Mouse (Mus musculus): Measurements from ENCODE around the gene Ralgapa2. TPM values are rescaled to one million over a fixed set of nuclear protein-coding genes. Genes with fewer than 3 reads are reported as not detected.

Gene Ralgapa2
- polyA plus RNA-seq (2015; fragmentation: Nextera tagmentation; extraction: Ambion mirVana), result 6.2 and 9.6 TPM in 2 replicates

DNA sequence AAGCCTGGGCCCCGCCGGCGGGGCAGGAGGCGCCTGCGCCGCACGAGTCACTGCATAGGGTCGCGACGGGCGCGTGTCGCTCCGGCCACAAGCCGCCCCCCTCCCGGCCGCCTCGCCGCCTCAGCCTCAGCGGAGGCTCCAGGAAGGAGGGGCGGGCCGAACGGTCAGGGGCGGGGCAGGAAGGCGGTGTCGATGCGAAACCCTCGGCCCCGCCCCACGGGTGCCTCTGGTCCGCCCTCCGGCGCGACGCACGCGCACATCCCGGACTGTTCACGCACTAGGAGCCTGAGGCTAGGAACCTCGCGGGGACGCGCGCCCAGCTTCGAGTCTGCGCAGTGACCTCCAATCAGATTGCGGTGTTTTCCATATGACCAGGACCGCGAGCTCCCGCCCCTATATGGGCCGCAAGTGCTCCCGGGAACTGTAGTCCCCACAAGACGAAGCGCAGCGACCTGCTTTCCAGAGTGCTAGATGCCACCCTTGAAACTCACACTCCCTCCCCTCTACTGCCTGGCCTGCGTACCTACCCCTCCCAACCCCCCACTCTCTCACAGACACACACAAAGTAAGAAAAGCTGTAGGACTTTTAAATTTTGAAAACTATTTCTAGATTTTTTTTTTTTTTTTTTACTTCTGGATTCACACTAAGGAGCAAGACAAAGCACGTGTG, at the start of gene Ralgapa2:
Ralgapa2 (minus strand) TSS at position 434 of the 670 bp plus-strand sequence.
- Histone ChIP-seq H3K27me3 (ENCODE audit: control insufficient read depth, insufficient read depth, low read length) (no peaks in the 10 kb centered on the region), H3K9ac (ENCODE audit: low read length) (peak within 1 kb of the TSS; percentile 83), H3K4me3 (replicated peaks; ENCODE audit: low read length) (peak within 1 kb of the TSS; percentile 77), H3K27ac (ENCODE audit: low read length) (peak within 1 kb of the TSS; percentile 44), H3K4me1 (ENCODE audit: control insufficient read depth, insufficient read depth, low read length) (peaks cover 7% of the 10 kb centered on the region), H3K36me3 (ENCODE audit: control insufficient read depth, insufficient read depth, low read length) (no peaks in the 10 kb centered on the region), H3K4me2 (ENCODE audit: low read depth, low read length) (peak within 1 kb of the TSS; percentile 91), H3K9me3 (replicated peaks; ENCODE audit: control insufficient read depth, low read length) (no peaks in the 10 kb centered on the region)
- peak; percentile 99 for ATAC-seq (ENCODE audit: insufficient read depth, low FRiP score)
- under 1% methylated on average over 45 of the region's 57 CpGs for WGBS

DNA sequence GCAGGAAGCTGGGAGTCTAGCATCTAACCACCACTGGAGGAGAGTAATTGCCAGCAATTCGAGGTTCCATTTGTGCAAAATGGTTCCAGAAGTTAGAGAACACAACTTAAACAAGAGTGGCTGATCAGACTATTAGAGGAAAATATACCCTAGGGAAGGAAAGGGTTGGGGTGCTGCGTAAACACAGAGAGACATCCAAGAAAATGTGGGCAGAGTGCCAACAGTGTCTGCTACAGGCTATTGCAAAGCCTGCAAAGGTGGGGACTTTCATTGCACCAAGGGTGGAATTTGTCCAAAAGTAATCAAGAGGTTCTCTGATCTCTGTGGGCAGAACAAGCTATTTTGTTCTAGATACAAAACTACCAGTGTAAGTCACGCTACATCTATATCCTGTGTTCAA, 49.4 kb upstream of the Ralgapa2 start:
- H3K4me2 ChIP-seq (ENCODE audit: low read depth, low read length), result no peak overlapping the region
- peaks cover 8% of the 10 kb centered on the region; the same call in 1 of the 2 replicates for H3K4me1 ChIP-seq (ENCODE audit: control insufficient read depth, insufficient read depth, low read length)
- H3K9ac ChIP-seq (ENCODE audit: low read length), result no peak overlapping the region
- H3K27ac ChIP-seq (ENCODE audit: low read length), result no peak overlapping the region
- no peaks in the 10 kb centered on the region for H3K36me3 ChIP-seq (ENCODE audit: control insufficient read depth, insufficient read depth, low read length)
- H3K4me3 ChIP-seq (replicated peaks; ENCODE audit: low read length), result no peak overlapping the region
- H3K9me3 ChIP-seq (replicated peaks; ENCODE audit: control insufficient read depth, low read length), result no peaks in the 10 kb centered on the region
- ATAC-seq (ENCODE audit: insufficient read depth, low FRiP score), result no peak
- H3K27me3 ChIP-seq (ENCODE audit: control insufficient read depth, insufficient read depth, low read length), result no peaks in the 10 kb centered on the region
- WGBS, result 52% methylated on average over 3 of the region's 3 CpGs

DNA sequence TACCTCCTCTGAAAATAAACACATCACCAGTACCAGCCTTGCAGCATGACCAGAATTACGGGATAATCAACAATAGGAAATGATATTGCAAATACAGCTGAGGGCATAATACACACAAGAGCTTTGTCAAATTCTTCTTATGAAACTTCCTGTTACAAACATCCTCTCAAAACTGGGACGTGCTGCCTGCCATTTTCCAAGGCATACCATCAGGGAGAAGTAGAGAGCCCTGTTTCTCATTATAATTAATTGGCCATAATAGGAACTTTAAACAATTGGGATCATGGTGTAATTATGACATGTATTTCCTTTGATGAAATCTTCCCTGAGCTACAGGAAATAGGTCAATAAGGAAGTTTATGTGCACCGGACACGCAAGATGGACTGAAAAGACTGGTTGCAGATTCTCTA, 48.5 kb upstream of the Ralgapa2 start:
- no peak overlapping the region for H3K4me2 ChIP-seq (ENCODE audit: low read depth, low read length)
- H3K27ac ChIP-seq (ENCODE audit: low read length), result no peak overlapping the region
- H3K9ac ChIP-seq (ENCODE audit: low read length), result no peak overlapping the region
- no peak overlapping the region for H3K4me3 ChIP-seq (replicated peaks; ENCODE audit: low read length)
- H3K4me1 ChIP-seq (ENCODE audit: control insufficient read depth, insufficient read depth, low read length), result peaks cover 8% of the 10 kb centered on the region; the same call in 1 of the 2 replicates
- 51% methylated on average over 4 of the region's 4 CpGs for WGBS
- ATAC-seq (ENCODE audit: insufficient read depth, low FRiP score), result no peak
- H3K36me3 ChIP-seq (ENCODE audit: control insufficient read depth, insufficient read depth, low read length), result no peaks in the 10 kb centered on the region
- no peaks in the 10 kb centered on the region for H3K9me3 ChIP-seq (replicated peaks; ENCODE audit: control insufficient read depth, low read length)
- H3K27me3 ChIP-seq (ENCODE audit: control insufficient read depth, insufficient read depth, low read length), result no peaks in the 10 kb centered on the region

DNA sequence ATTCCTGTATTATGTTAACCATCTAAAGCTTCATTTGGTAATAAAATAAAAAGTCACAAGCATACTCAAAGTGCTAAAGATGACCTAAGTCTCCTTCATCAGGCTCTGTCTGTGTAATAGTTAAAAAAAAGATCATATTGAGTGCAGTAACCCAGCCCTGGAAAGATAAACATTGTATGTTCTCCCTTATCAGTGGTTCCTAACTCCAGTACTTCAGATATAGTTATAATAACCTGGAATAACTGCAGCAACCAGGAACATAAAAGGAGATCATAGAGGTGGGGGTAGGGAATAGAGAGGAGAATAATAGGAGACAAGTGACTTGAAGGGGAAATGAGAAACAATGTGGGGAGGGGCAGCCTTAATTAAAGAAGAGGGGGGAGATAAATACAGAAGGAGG, 44.0 kb upstream of the Ralgapa2 start:
- Histone ChIP-seq H3K27ac (ENCODE audit: low read length) (no peak overlapping the region), H3K36me3 (ENCODE audit: control insufficient read depth, insufficient read depth, low read length) (no peaks in the 10 kb centered on the region), H3K27me3 (ENCODE audit: control insufficient read depth, insufficient read depth, low read length) (no peaks in the 10 kb centered on the region), H3K9ac (ENCODE audit: low read length) (no peak overlapping the region), H3K4me1 (ENCODE audit: control insufficient read depth, insufficient read depth, low read length) (no peaks in the 10 kb centered on the region), H3K4me3 (replicated peaks; ENCODE audit: low read length) (no peak overlapping the region), H3K9me3 (replicated peaks; ENCODE audit: control insufficient read depth, low read length) (no peaks in the 10 kb centered on the region), H3K4me2 (ENCODE audit: low read depth, low read length) (no peak overlapping the region)
- no peak for ATAC-seq (ENCODE audit: insufficient read depth, low FRiP score)

DNA sequence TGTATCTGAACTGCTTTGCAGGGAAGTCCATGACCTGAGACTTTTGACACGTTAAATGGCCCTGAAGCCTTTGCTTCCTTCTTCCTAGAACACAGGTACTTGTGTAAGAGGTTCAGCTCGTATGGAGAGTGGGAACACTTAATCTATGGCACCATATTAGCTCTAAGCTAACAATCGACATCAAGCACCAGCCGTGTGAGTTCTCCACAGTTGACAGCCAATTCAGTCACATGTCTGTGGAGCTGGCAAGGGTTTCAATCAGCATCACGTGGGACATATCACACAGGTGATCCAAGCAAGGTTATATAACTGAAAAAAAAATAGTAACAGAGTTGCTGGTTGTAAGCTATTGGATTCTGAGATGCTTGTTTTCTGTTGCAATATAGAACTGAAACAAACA, 43.2 kb upstream of the Ralgapa2 start:
- Histone ChIP-seq H3K27ac (ENCODE audit: low read length) (no peak overlapping the region), H3K4me1 (ENCODE audit: control insufficient read depth, insufficient read depth, low read length) (no peaks in the 10 kb centered on the region), H3K4me2 (ENCODE audit: low read depth, low read length) (no peak overlapping the region), H3K9ac (ENCODE audit: low read length) (no peak overlapping the region), H3K27me3 (ENCODE audit: control insufficient read depth, insufficient read depth, low read length) (no peaks in the 10 kb centered on the region), H3K36me3 (ENCODE audit: control insufficient read depth, insufficient read depth, low read length) (no peaks in the 10 kb centered on the region), H3K9me3 (replicated peaks; ENCODE audit: control insufficient read depth, low read length) (no peaks in the 10 kb centered on the region), H3K4me3 (replicated peaks; ENCODE audit: low read length) (no peak overlapping the region)
- no peak for ATAC-seq (ENCODE audit: insufficient read depth, low FRiP score)
- 58% methylated on average over 5 of the region's 5 CpGs for WGBS

DNA sequence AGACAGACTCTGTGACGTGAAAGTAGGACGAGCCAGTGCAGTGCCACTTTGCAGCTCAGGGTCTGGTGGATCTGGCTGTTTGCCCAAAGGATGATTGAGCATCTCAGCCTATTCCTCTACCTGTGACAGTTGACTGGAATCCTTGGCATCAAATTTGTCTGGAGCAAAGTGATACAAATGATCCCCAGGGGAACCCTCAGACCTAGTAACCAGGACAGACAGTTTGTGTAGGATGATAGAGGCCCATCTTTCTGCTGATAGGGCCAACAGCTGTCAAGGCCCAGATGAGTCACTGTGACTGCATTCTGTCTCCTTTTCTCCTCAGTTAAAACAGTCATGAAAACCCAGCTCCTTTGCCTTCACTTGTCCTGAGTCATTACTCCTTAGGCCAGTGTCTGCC, 41.6 kb upstream of the Ralgapa2 start:
- H3K4me1 ChIP-seq (ENCODE audit: control insufficient read depth, insufficient read depth, low read length), result peaks cover 8% of the 10 kb centered on the region; the same call in 1 of the 2 replicates
- H3K4me3 ChIP-seq (replicated peaks; ENCODE audit: low read length), result no peak overlapping the region
- H3K9me3 ChIP-seq (replicated peaks; ENCODE audit: control insufficient read depth, low read length), result no peaks in the 10 kb centered on the region
- no peak for ATAC-seq (ENCODE audit: insufficient read depth, low FRiP score)
- no peak overlapping the region for H3K4me2 ChIP-seq (ENCODE audit: low read depth, low read length)
- no peaks in the 10 kb centered on the region for H3K27me3 ChIP-seq (ENCODE audit: control insufficient read depth, insufficient read depth, low read length)
- H3K9ac ChIP-seq (ENCODE audit: low read length), result no peak overlapping the region
- no peaks in the 10 kb centered on the region for H3K36me3 ChIP-seq (ENCODE audit: control insufficient read depth, insufficient read depth, low read length)
- 27% methylated on average over 2 of the region's 2 CpGs for WGBS
- no peak overlapping the region for H3K27ac ChIP-seq (ENCODE audit: low read length)

DNA sequence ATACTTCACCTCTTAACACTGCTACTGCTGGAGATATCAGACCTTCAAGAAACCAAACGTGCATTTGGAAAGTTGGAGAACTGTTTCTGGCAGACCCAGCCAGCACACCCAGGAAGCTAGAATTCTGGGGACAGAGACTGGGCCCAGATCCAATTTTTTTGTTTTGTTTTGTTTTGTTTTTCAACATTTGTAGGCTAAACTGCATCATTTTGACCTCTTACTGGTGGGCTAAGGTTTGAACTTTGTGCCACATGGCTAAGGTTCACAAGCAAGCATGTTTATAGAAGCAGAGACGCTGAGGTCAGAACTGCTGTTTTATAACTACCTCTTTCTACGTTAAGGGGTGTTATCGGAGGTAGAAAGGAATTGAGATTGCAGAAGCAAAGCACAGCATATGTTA, 39.7 kb upstream of the Ralgapa2 start:
- Histone ChIP-seq H3K27me3 (ENCODE audit: control insufficient read depth, insufficient read depth, low read length) (no peaks in the 10 kb centered on the region), H3K4me1 (ENCODE audit: control insufficient read depth, insufficient read depth, low read length) (peaks cover 8% of the 10 kb centered on the region; the same call in 1 of the 2 replicates), H3K36me3 (ENCODE audit: control insufficient read depth, insufficient read depth, low read length) (no peaks in the 10 kb centered on the region), H3K9ac (ENCODE audit: low read length) (no peak overlapping the region), H3K4me2 (ENCODE audit: low read depth, low read length) (no peak overlapping the region), H3K9me3 (replicated peaks; ENCODE audit: control insufficient read depth, low read length) (no peaks in the 10 kb centered on the region), H3K27ac (ENCODE audit: low read length) (no peak overlapping the region), H3K4me3 (replicated peaks; ENCODE audit: low read length) (no peak overlapping the region)
- no peak for ATAC-seq (ENCODE audit: insufficient read depth, low FRiP score)
- WGBS, result 59% methylated on average over 4 of the region's 4 CpGs

DNA sequence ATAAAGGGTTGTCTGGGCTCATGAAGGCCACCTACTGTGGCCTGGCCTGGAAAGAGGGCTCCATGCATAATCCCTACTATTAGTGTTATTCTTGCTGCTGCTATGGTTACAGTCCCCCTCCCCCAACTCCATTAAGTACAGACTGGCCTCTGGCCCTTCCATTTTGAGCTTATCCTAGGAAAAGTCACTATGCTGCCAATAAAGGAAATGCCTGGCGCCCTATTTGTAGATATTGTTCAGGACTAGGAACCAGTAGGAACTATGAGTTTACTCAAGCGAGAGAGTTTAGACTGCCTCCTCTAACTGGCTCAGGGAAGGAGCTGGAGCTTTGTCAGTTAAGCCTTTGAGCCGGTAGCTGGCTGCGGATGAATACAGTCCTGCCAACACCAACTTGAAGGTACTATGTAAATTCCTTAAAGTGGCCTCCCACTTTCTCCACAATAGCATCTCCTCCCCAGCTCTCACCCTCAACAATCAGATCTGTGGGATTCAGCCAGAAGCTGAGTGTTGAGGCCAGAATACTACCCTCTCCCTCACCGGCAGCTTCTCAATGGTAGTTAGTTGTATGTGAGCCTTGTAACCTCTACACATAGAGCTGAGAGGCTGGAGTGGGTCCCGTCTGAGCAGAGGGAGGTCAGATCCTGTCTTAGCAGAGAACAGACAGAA, 37.1 kb upstream of the Ralgapa2 start:
- Histone ChIP-seq H3K9ac (ENCODE audit: low read length) (no peak overlapping the region), H3K27me3 (ENCODE audit: control insufficient read depth, insufficient read depth, low read length) (no peaks in the 10 kb centered on the region), H3K4me3 (replicated peaks; ENCODE audit: low read length) (no peak overlapping the region), H3K27ac (ENCODE audit: low read length) (no peak overlapping the region), H3K4me2 (ENCODE audit: low read depth, low read length) (no peak overlapping the region), H3K4me1 (ENCODE audit: control insufficient read depth, insufficient read depth, low read length) (peaks cover 8% of the 10 kb centered on the region; the same call in 1 of the 2 replicates), H3K9me3 (replicated peaks; ENCODE audit: control insufficient read depth, low read length) (no peaks in the 10 kb centered on the region), H3K36me3 (ENCODE audit: control insufficient read depth, insufficient read depth, low read length) (no peaks in the 10 kb centered on the region)
- ATAC-seq (ENCODE audit: insufficient read depth, low FRiP score), result peak; percentile 59; the same call in 1 of the 2 replicates
- 24% methylated on average over 6 of the region's 6 CpGs for WGBS

DNA sequence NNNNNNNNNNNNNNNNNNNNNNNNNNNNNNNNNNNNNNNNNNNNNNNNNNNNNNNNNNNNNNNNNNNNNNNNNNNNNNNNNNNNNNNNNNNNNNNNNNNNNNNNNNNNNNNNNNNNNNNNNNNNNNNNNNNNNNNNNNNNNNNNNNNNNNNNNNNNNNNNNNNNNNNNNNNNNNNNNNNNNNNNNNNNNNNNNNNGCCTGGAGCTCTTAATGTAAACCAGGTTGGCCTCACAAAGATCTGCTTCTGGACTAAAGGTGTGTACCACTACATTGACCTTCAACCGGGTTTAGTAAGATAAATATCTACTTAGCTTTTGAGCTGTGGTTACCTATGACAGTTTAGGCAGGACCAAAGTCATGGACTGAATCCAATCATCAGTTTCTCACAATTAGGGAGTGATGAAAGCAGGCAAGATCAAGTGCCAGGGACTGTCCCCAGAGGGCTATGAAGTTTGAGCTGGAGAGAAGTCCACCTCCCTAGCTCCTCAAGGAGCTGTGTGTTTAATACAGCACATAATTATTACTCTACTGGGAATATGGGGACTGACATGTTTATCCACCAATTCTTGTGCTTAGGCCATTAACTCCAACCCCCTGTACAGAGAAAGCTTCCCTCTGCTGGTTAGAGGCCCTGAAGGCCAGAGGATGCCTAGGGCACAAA, 32.1 kb upstream of the Ralgapa2 start:
- no peaks in the 10 kb centered on the region for H3K27me3 ChIP-seq (ENCODE audit: control insufficient read depth, insufficient read depth, low read length)
- WGBS, result 59% methylated on average over 1 of the region's 1 CpGs
- no peak overlapping the region for H3K4me2 ChIP-seq (ENCODE audit: low read depth, low read length)
- H3K9ac ChIP-seq (ENCODE audit: low read length), result no peak overlapping the region
- no peak for ATAC-seq (ENCODE audit: insufficient read depth, low FRiP score)
- H3K27ac ChIP-seq (ENCODE audit: low read length), result no peak overlapping the region
- peaks cover 5% of the 10 kb centered on the region; the same call in 1 of the 2 replicates for H3K9me3 ChIP-seq (replicated peaks; ENCODE audit: control insufficient read depth, low read length)
- H3K4me1 ChIP-seq (ENCODE audit: control insufficient read depth, insufficient read depth, low read length), result peaks cover 4% of the 10 kb centered on the region; the same call in 1 of the 2 replicates
- no peak overlapping the region for H3K4me3 ChIP-seq (replicated peaks; ENCODE audit: low read length)
- no peaks in the 10 kb centered on the region for H3K36me3 ChIP-seq (ENCODE audit: control insufficient read depth, insufficient read depth, low read length)
